Mouse (Mus musculus) C2C12 (cell line): Measurements from ENCODE around the gene Gale. TPM values are rescaled to one million over a fixed set of nuclear protein-coding genes. Genes with fewer than 3 reads are reported as not detected.
"Not testable (repeated sequence)": the region's sequence is repeated elsewhere in the genome, so short reads cannot be mapped to it uniquely, and the experiment has no call there.

ENCODE experiments used
- H3K27me3 ChIP-seq: one replicate; pipeline ENCODE4 v1.6.1; 2011; ENCODE audit not compliant: control insufficient read depth, insufficient read depth, insufficient read length
- H3K36me3 ChIP-seq: one replicate; pipeline ENCODE4 v1.6.1; 2011; ENCODE audit not compliant: control insufficient read depth, insufficient read depth
- H3K4me3 ChIP-seq: one replicate; pipeline ENCODE4 v1.5.1; 2011; ENCODE audit warnings: mild to moderate bottlenecking, control low read depth; ENCODE audit not compliant: poor library complexity, insufficient read depth, severe bottlenecking
- H3K79me2 ChIP-seq: one replicate; pipeline ENCODE4 v1.6.1; 2011; ENCODE audit not compliant: control insufficient read depth, insufficient read depth
- H3K79me3 ChIP-seq: one replicate; pipeline ENCODE4 v1.6.1; 2011; ENCODE audit warnings: low read depth, control low read depth
- H3ac ChIP-seq: one replicate; pipeline ENCODE3; 2011; ENCODE audit warnings: low read depth; ENCODE audit not compliant: control insufficient read depth, insufficient read length
- CEBPB ChIP-seq: IDR thresholded peaks from one replicate; pipeline ENCODE4 v1.6.1; 2011; ENCODE audit warnings: low read depth, mild to moderate bottlenecking, control low read depth, moderate library complexity
- CTCF ChIP-seq: IDR thresholded peaks from one replicate; pipeline ENCODE4 v1.5.1; 2011; ENCODE audit not compliant: control insufficient read depth, insufficient read depth, insufficient read length
- FOSL1 ChIP-seq: IDR thresholded peaks from one replicate; pipeline ENCODE4 v1.8.0; 2011; ENCODE audit warnings: mild to moderate bottlenecking, low read length; ENCODE audit not compliant: poor library complexity, insufficient read depth, severe bottlenecking
- MAX ChIP-seq: IDR thresholded peaks from one replicate; pipeline ENCODE4 v1.6.1; 2011; ENCODE audit warnings: mild to moderate bottlenecking, control low read depth
- MYOD1 ChIP-seq: IDR thresholded peaks from one replicate; pipeline ENCODE4 v1.6.1; 2011; ENCODE audit warnings: low read depth; ENCODE audit not compliant: control insufficient read depth, insufficient read length
- MYOG ChIP-seq: IDR thresholded peaks from one replicate; pipeline ENCODE4 v1.6.1; 2011; ENCODE audit not compliant: control insufficient read depth, insufficient read length; ENCODE audit errors: extremely low read depth
- USF1 ChIP-seq: IDR thresholded peaks from one replicate; pipeline ENCODE4 v1.6.1; 2011; ENCODE audit warnings: low read depth, mild to moderate bottlenecking, control low read depth, moderate library complexity
- polyA plus RNA-seq: library from polyadenylated mRNA; unstranded; fragments of >200 nt; fragmentation: generic; extraction: Trizol; gene quantifications from one replicate; pipeline ENCODE4 v1.2.1, GENCODE M21; 2012; ENCODE audit warnings: missing spikeins

The Gale gene
- polyA plus RNA-seq, 1 experiment, result 50.7 TPM

GRCm38 (mm10) chr4:135971805-135972555, 8.5 kb downstream of the Gale start:
- Histone ChIP-seq H3K36me3 (peaks cover 66% of the 10 kb centered on the region), H3K4me3 (peak overlapping the region; percentile 80), H3K79me3 (peaks cover 11% of the 10 kb centered on the region), H3K27me3 (no peaks in the 10 kb centered on the region), H3ac (peak overlapping the region; percentile 96), H3K79me2 (peaks cover 23% of the 10 kb centered on the region)
- no peak for TF ChIP-seq USF1
- no peak for TF ChIP-seq CEBPB
- TF ChIP-seq MYOD1, result no peak
- TF ChIP-seq MAX, result no peak
- TF ChIP-seq MYOG, result no peak
- no peak for TF ChIP-seq CTCF
- TF ChIP-seq FOSL1, result no peak

- TF ChIP-seq CTCF, result no peak
- TF ChIP-seq MAX, result peak; percentile 27
- TF ChIP-seq MYOD1, result no peak
- TF ChIP-seq USF1, result no peak
- TF ChIP-seq FOSL1, result no peak
- H3ac ChIP-seq, result peak within 1 kb of the TSS; percentile 96
- peaks cover 66% of the 10 kb centered on the region for H3K36me3 ChIP-seq
- peaks cover 23% of the 10 kb centered on the region for H3K79me2 ChIP-seq
- H3K27me3 ChIP-seq, result no peaks in the 10 kb centered on the region
- H3K79me3 ChIP-seq, result peaks cover 11% of the 10 kb centered on the region
- peak within 1 kb of the TSS; percentile 80 for H3K4me3 ChIP-seq
Observed at GRCm38 (mm10) chr4:135972556-135972906, 9.0 kb downstream of the Gale start, which contains the start of gene Lypla2. TSS of gene Lypla2 (minus strand) at chr4:135972626.

- Histone ChIP-seq H3K79me2 (peaks cover 23% of the 10 kb centered on the region), H3K27me3 (no peaks in the 10 kb centered on the region), H3ac (peak overlapping the region; percentile 27), H3K36me3 (peaks cover 60% of the 10 kb centered on the region), H3K79me3 (peaks cover 11% of the 10 kb centered on the region), H3K4me3 (no peak overlapping the region)
- TF ChIP-seq MYOG, result no peak
- no peak for TF ChIP-seq CTCF
- TF ChIP-seq MAX, result no peak
- TF ChIP-seq MYOD1, result no peak
- no peak for TF ChIP-seq CEBPB
Observed at GRCm38 (mm10) chr4:135972911-135973811, 9.6 kb downstream of the Gale start.

- TF ChIP-seq MYOG (no peak), USF1 (no peak), MYOD1 (no peak), FOSL1 (no peak), CTCF (no peak), CEBPB (no peak), MAX (no peak)
- H3K4me3 ChIP-seq, result no peak overlapping the region
- no peaks in the 10 kb centered on the region for H3K27me3 ChIP-seq
- no peak overlapping the region for H3ac ChIP-seq
- peaks cover 13% of the 10 kb centered on the region for H3K79me2 ChIP-seq
- H3K36me3 ChIP-seq, result peaks cover 43% of the 10 kb centered on the region
- peaks cover 11% of the 10 kb centered on the region for H3K79me3 ChIP-seq
Observed at GRCm38 (mm10) chr4:135976146-135976545, 12.6 kb downstream of the Gale start.

GRCm38 (mm10) chr4:135980223-135980622, 16.7 kb downstream of the Gale start:
- not testable (repeated sequence) for H3K79me2 ChIP-seq, H3K79me3 ChIP-seq, H3ac ChIP-seq, H3K4me3 ChIP-seq, H3K27me3 ChIP-seq
- peaks cover 44% of the 10 kb centered on the region for H3K36me3 ChIP-seq
